Mouse (Mus musculus): ENCODE data around the gene Mybbp1a. TPM values are rescaled to one million over a fixed set of nuclear protein-coding genes. Genes with fewer than 3 reads are reported as not detected.

Mybbp1a gene
- total RNA-seq (2021): 10 to 100 TPM; 40.9 to 42.8 TPM

DNA sequence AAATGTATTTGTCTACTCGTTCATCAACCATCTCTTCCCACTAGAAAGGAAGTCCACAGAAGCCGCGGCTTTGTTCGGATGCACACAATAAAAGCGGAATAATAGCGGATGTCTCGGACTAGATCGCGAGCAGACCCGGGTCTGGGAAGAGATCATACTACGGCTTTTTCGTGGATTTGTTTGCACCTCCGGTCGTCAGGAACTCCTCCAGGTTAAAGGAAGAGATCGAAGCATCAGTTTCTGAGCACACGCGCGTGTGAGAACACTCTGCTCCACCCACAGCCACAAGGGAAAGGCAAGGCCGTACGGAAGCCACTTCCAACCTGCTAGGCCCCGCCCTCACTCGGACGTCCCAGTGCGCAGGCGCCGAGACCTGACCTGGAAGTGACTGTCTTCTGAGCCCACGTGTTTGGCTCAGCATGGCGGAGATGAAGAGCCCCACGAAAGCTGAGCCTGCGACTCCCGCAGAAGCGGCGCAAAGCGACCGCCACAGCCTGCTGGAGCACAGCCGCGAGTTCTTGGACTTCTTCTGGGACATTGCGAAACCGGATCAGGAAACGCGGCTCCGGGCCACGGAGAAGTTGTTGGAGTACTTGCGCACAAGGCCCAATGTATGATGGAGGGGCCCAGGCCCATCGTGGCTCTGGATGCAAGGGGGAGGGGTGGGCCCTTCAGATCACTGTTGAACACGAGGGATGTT, at the start of gene Mybbp1a:
Gene Mybbp1a, plus strand, starts transcription at position 391 of the 700 bp plus-strand sequence.
- intact Hi-C loops (cut with DNase I): loop anchor here (5.0 kb wide), 1 partner anchor 46 kb away; the partner anchor contains the start of gene Spns2
- peak; percentile 95 for DNase-seq (ENCODE audit: low spot score)

DNA sequence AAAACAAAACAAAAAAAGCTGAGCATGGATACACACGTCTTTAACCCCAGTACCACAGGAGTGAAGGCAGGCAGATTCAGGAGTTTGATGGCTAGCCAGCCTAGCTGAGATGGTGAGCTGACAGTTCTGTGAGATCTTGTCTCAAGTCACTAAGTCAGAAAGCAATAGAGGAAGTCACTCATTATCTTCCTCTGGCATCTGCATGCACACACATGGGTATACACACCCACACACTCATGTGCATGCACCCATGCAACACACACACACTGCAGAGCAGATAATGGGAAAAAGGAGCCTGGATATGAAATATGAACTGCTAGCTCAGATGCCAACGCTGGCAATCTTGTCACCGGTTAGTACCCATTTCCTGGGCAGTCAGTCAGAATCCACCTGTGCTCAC, 47.9 kb upstream of the Mybbp1a start:
- no peak for DNase-seq (ENCODE audit: low spot score)
- intact Hi-C loops (cut with DNase I): no loop called here

- intact Hi-C loops (cut with DNase I): no loop called here
- DNase-seq (ENCODE audit: low spot score): peak; percentile 36
These were observed 47.5 kb upstream of the Mybbp1a start for GRCm38 (mm10) chr11:72393669-72394068.

GRCm38 (mm10) chr11:72394694-72395093, 46.5 kb upstream of the Mybbp1a start:
- DNase-seq (ENCODE audit: low spot score): no peak
- intact Hi-C loops (cut with DNase I): no loop called here

DNA sequence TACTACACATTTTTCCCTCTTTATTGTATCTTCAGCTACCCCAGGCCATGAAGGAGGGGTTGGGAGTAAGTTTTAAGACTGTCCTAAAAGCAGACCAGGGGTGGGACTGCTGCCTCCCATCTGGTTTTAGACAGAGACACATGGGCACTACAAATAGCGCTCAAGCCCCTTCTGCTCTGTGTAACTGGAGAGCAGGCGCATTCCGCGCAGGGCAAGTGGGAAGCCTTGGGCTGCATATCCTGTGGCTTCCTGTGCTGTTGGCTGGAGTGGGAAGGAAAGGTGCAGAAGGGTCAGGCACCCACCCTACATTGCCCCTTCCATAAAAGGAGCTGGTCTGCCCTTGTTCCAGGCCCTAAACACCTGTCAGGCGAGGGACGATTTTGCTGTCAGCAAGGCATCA, 45.5 kb upstream of the Mybbp1a start:
- intact Hi-C loops (cut with DNase I): loop anchor here (2.0 kb wide), 1 partner anchor 15 kb away; the partner anchor contains the start of gene Smtnl2
- DNase-seq (ENCODE audit: low spot score): no peak

DNA sequence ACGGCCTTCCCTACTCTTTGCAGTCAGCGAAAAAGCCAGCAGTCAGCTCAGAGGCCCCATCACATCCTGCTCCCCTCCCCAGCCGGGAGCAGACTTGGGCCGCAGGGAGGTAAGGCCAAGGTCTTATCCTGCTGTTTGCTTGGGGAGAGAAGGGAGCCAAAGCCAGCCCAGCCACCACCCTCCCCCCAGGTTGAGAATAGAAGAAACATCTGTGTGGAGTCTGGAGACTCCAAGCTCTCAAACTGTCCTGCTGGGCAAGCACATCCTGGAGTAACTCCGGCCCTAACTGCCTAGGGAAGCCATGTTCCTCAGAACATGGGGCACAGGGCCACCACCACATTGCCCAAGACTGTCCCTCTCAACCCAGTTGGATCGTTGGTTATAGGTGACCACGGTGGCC, 44.5 kb upstream of the Mybbp1a start:
- intact Hi-C loops (cut with DNase I): loop anchor here (2.0 kb wide), 1 partner anchor 14 kb away; the partner anchor contains the start of gene Smtnl2
- peak; percentile 70 for DNase-seq (ENCODE audit: low spot score)

GRCm38 (mm10) chr11:72397072-72397471, 44.1 kb upstream of the Mybbp1a start:
- intact Hi-C loops (cut with DNase I): loop anchor here (2.0 kb wide), 1 partner anchor 14 kb away; the partner anchor contains the start of gene Smtnl2

GRCm38 (mm10) chr11:72397811-72398525, 43.2 kb upstream of the Mybbp1a start:
- intact Hi-C loops (cut with DNase I): loop anchor here (2.0 kb wide), 1 partner anchor 13 kb away; the partner anchor contains the start of gene Smtnl2
- no peak for DNase-seq (ENCODE audit: low spot score)

More at GRCm38 (mm10) chr11:72397072-72397471, 44.1 kb upstream of the Mybbp1a start:
- peak; percentile 86 for DNase-seq (ENCODE audit: low spot score)

GRCm38 (mm10) chr11:72401068-72401467, 40.1 kb upstream of the Mybbp1a start:
- intact Hi-C loops (cut with DNase I): no loop called here

GRCm38 (mm10) chr11:72402017-72402416, 39.1 kb upstream of the Mybbp1a start:
- no peak for DNase-seq (ENCODE audit: low spot score)
- intact Hi-C loops (cut with DNase I): no loop called here

More at GRCm38 (mm10) chr11:72401068-72401467, 40.1 kb upstream of the Mybbp1a start:
- DNase-seq (ENCODE audit: low spot score): no peak

DNA sequence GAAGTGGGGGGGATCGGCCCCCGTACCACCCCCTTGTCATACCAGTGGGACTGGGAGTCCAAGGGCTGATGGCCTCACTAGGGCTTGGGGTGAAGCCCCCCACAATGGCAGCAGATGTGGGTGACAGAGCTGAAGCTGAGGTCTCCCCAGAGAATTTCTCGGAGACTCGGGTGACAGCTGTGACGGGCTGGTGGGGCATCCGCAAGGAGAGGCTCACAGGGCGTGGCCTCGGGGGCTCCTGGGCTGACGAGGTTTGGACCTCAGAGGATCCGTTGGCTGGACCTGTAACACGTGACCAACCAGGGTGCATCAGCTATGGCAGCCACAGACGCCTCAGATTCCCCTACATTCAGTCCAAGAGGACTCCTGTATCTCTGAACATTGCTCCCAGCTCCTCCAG, 38.2 kb upstream of the Mybbp1a start:
- DNase-seq (ENCODE audit: low spot score): no peak
- intact Hi-C loops (cut with DNase I): no loop called here

DNA sequence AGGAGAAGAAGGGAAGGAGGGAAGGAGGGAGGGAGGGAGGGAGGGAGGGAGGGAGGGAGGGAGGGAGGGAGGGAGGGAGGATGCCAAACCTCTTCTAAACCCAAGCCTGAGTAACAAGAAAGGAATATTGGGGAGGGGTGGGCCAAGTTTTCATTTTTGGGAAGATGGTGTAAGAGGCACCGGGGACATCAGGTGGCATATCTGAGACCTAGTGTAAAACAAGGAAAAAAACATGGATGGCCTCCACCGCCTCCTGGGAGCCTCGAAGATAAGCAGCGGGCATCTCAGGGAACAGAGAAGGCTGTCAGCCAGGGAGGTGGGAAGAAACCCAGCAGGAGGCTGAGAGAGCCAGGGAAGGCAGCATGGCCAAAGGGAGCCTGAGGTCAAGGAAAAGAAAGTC, 35.6 kb upstream of the Mybbp1a start:
- DNase-seq (ENCODE audit: low spot score): no peak
- intact Hi-C loops (cut with DNase I): no loop called here

- intact Hi-C loops (cut with DNase I): no loop called here
These were observed 35.0 kb upstream of the Mybbp1a start for GRCm38 (mm10) chr11:72406079-72406675.

DNA sequence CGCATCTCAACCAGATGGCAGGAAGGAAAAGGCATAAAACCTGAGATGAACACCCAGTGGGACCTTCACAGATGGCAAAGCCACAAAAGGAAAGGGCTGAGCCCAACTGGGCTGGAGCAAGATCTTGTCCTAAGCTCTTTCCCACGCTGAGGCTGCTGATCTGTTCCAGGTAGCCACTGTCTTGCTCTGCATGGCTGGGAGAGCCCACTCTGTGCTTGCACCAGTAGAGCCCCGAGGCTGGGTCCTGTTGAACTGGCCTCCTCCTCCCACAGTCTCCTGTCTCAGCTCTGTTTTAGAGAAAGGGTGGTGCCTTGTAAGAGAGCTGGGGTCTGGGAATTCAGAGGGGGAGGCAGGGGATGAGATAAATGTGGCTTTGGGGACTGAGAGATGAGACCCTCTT, 34.1 kb upstream of the Mybbp1a start:
- intact Hi-C loops (cut with DNase I): no loop called here
- no peak for DNase-seq (ENCODE audit: low spot score)

More at GRCm38 (mm10) chr11:72406079-72406675, 35.0 kb upstream of the Mybbp1a start:
- no peak for DNase-seq (ENCODE audit: low spot score)

DNA sequence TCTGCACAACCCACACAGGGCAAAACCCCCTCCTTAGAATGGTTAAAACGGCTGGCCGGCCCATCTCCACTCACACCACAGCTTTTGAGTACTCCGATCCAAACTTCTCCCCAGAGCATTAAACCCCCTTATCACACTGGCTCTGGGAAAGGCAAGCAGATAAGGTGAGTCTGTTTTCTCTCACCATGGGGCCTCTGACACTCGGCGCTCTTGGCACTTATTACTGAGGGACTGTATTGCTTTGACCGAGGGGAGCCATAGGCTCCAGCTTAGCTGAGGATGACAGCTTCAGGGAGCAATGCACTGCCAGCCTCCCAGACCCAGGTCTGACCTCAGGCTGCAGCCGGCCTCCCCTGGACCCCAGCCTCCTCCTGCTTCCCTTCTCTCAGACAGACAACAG, 33.6 kb upstream of the Mybbp1a start:
- peak; percentile 40 for DNase-seq (ENCODE audit: low spot score)
- intact Hi-C loops (cut with DNase I): no loop called here

GRCm38 (mm10) chr11:72408451-72409170, 32.5 kb upstream of the Mybbp1a start:
- intact Hi-C loops (cut with DNase I): no loop called here

DNA sequence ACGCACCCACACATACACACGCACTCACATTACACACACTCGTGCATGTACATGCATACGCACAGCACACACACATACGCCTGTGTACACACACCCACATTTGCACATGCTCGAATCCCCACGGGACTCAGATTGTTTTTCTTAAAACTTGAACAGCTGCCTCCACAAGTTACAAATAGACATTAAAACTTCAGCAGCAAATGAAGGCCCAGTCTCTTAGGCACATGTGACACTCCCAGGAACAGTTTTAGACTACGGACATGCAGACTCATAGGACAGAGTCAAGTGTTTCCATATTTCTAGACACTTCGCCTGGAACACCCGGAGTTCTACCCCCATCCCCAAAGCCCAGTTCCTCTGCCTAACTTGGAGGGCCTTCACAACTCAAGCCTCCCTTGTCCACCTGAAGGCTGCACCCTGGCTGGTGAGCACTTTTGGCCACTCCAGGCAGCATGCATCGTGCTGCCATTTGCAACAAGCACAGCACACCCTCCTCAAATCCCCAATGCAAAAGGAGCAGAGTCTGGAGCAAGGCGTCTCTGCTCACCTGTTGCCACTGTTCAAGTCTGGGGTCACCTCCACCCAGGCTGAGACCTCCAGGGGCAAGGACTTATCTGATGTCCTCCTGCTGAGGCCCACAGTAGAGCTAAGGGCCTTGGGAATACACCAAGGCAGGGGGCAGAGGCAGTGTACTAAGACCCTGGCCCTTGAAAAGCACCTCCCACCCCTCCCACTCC, 31.3 kb upstream of the Mybbp1a start:
- intact Hi-C loops (cut with DNase I): loop anchor here (2.0 kb wide), 2 partner anchors 13 to 15 kb away; no protein-coding TSS in a partner anchor
- no peak for DNase-seq (ENCODE audit: low spot score)

More at GRCm38 (mm10) chr11:72408451-72409170, 32.5 kb upstream of the Mybbp1a start:
- no peak for DNase-seq (ENCODE audit: low spot score)

DNA sequence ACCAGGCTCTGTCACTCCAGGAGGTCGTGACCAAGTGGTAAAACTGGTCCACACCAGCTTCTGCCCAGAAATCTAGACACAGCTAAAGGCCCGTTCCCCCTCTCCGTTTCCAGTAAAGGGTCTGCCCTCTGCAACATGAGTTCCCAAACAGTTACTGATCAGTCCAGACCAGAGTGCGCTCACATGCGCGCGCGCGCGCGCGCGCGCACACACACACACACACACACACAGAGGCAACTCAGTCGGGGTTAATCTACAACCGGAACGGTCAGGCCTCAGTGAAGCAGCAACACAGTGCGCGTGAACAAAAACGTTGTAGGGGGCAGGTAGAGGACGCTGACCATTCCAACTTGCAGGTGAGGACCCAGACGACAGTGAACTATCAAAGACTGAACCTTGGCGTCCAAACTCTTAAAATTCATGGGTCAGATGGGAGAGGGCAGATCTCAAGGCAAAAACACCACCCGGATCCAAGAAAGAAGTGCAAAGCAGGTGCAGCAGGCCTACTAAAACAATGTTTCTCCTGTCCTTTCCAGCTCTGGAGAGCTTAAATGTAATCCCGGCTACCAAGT, 30.5 kb upstream of the Mybbp1a start:
- intact Hi-C loops (cut with DNase I): loop anchor here (1.0 to 2.0 kb wide), 3 partner anchors 14 to 18 kb away; no protein-coding TSS in a partner anchor
- no peak for DNase-seq (ENCODE audit: low spot score)
